Mouse (Mus musculus): ENCODE measurements around the gene Prpf6.

The Prpf6 gene

GRCm38 (mm10) chr2:181591528-181592085 lies at the start of gene Prpf6:
Gene Prpf6, plus strand, starts transcription at chr2:181591868.
- in situ Hi-C loops (cut with MboI; ENCODE audit: unreplicated experiment in 2 of 2) = loop anchor here (5.0 to 25.0 kb wide), 2 partner anchors 199 to 604 kb away; partner anchors contain the start of gene Col20a1 (in 2 of the 2)

GRCm38 (mm10) chr2:181546142-181546541 lies 45.5 kb upstream of the Prpf6 start:
- in situ Hi-C loops (cut with MboI; ENCODE audit: unreplicated experiment in 2 of 2) = no loop called here

DNA sequence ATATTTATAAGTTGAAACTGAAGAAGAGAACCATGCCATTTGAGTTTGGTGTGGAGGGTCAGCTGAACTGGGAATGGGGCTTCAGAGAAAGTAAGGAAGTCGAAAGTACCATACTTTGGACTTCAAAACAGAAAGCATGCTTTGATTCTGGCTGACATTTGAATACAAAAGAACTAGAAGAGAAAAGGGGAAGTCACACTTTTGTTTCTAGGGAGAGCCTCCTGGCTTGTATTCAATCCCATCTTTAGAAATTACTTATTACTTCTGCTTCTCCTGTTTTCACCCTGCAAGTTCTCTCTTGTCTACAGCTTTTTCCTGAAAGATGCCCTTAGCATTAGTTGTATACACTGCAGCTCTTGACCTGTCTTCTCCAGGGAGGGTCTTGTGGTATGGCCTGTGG lies 43.4 kb upstream of the Prpf6 start:
- in situ Hi-C loops (cut with MboI; ENCODE audit: unreplicated experiment in 2 of 2) = no loop called here

GRCm38 (mm10) chr2:181548682-181549081 lies 43.0 kb upstream of the Prpf6 start:
- in situ Hi-C loops (cut with MboI; ENCODE audit: unreplicated experiment in 2 of 2) = no loop called here

DNA sequence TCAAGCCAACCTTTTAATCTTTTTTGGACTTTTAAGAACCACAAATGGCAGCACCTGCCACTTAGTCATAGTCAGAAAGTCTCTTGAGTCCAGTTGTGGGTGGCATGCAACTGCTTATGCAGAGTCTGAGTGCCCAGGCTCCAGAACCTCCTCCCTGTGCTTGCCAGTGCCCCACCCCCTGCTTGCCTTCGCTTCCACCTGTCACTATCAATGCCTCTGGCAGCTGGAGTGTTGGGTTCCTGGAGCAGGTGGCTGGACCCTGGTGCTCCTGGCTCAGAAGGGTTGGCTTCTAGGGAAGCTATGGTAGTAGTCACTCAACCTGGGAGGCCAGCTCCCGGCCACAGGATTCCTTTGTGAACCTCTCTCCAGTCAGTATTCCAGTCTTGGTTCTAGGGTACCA lies 41.4 kb upstream of the Prpf6 start:
- in situ Hi-C loops (cut with MboI; ENCODE audit: unreplicated experiment in 2 of 2) = no loop called here

- in situ Hi-C loops (cut with MboI; ENCODE audit: unreplicated experiment in 2 of 2) = no loop called here
Measured at GRCm38 (mm10) chr2:181553772-181554171, 37.9 kb upstream of the Prpf6 start.

- in situ Hi-C loops (cut with MboI; ENCODE audit: unreplicated experiment in 2 of 2) = no loop called here
Measured at GRCm38 (mm10) chr2:181567338-181567737, 24.3 kb upstream of the Prpf6 start.

DNA sequence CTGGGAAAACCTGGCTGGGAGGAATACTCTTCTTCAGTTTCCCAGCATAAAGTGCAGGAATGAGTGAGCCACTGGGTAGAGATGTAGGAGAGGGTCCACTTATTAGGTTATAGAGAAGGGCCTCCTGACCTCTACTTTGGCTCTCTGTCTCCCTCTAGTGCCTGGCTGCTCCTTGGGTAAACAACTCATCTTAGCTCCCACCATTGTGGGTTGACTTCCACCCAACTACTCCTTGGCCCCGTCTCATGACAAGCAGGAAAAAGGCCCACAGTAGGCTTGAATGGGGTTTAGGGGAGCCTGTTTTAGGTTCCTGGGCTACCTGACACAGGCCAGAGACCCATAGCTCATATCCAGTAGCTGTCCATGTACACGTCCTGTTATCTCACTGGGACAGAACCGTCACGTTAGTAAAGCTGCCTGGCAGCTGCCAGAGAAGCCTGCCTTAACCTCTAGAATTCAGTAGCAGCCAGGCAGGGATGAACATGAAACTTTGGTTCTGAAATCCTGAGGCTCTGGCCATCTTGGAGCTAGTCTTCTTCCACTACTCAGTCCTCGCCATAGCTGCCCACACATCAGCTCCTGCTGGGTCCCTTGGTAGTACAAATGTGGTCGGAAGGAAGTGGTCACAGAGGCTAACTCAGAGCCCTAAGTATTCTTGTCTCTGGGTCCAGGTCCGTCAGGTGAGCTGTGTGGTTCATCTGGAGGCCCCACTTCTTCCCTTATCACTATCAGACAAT lies 23.2 kb upstream of the Prpf6 start:
- in situ Hi-C loops (cut with MboI; ENCODE audit: unreplicated experiment in 2 of 2) = no loop called here

- in situ Hi-C loops (cut with MboI; ENCODE audit: unreplicated experiment in 2 of 2) = no loop called here
Measured at GRCm38 (mm10) chr2:181569856-181570255, 21.8 kb upstream of the Prpf6 start.

DNA sequence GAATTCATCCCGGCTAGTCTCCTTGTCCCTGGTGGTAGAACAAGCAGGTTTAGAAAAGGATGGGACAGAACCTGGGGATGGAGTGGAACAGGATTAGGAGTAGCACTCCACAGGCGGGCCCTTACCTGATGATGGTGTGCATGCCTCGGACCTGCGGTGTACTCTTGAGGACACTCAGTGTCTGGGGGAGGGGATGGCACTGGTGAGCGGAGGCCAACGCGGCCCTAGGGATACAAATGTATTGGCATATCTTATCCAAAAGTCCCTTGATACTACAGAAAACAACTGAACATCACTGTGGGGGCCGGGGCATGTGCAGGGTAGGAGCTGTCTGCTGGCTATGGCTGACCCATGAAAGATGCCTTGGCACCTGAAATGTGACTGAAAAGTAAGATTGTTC lies 21.3 kb upstream of the Prpf6 start:
- in situ Hi-C loops (cut with MboI; ENCODE audit: unreplicated experiment in 2 of 2) = no loop called here

- in situ Hi-C loops (cut with MboI; ENCODE audit: unreplicated experiment in 2 of 2) = no loop called here
Measured at GRCm38 (mm10) chr2:181570921-181571595, 20.6 kb upstream of the Prpf6 start.

- in situ Hi-C loops (cut with MboI; ENCODE audit: unreplicated experiment in 2 of 2) = no loop called here
Measured at GRCm38 (mm10) chr2:181571941-181572670, 19.6 kb upstream of the Prpf6 start.

GRCm38 (mm10) chr2:181572921-181573920 lies 18.4 kb upstream of the Prpf6 start:
- in situ Hi-C loops (cut with MboI; ENCODE audit: unreplicated experiment in 2 of 2) = no loop called here

GRCm38 (mm10) chr2:181573961-181574360 lies 17.7 kb upstream of the Prpf6 start:
- in situ Hi-C loops (cut with MboI; ENCODE audit: unreplicated experiment in 2 of 2) = no loop called here

DNA sequence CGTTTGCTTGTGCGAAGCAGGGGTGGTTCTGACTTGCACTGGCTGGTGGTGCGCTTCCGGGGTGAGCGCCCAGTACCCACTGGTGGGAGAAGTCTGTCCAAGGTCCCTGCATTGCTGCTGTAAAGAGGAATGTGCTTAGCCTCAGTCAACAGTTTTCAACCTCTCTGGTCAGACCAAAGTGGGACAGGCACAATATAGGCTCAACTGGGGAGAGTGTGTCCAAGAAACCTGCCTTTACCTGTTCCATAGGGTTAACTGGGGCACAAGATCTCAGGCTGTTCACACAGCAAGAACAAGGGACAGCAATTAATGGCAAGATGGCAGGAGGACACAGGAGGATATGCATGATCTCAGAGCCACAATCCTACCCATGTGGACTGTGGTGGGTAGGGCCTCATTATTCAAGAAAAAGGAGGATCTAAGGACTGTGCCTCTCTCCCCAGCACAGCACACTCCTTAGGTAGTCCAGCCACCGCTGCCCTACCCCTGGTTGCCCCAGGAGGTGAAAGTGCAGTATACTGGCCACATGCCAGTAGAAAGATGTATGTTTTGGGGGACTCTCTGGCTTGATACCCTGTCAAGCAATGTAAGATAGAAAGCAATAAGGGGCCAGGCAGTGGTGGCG lies 16.6 kb upstream of the Prpf6 start:
- in situ Hi-C loops (cut with MboI; ENCODE audit: unreplicated experiment in 2 of 2) = loop anchor here (5.0 to 25.0 kb wide), 2 partner anchors 53 to 588 kb away; partner anchors contain the start of genes Col20a1 (in 2 of the 2) and Dnajc5 (in 1 of the 2)

DNA sequence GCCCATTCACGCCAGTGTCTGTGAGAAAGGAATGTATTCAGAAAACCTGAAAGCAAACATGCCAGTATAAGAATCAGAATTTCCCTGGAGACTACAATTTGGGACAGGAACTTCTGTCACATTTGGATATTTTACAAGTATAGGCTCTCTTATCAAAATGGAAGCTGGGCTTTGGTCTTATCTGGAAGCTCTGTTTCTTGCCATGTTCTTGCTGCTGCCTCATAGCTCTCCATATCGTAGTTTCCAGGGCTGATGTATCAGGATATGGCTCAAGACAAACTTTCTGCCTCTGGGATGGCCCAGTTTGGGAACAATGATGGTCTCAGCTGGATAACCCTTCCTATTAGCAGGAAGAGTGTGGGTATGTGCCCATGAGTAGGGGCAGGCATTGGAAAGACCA lies 15.1 kb upstream of the Prpf6 start:
- in situ Hi-C loops (cut with MboI; ENCODE audit: unreplicated experiment in 2 of 2) = loop anchor here (5.0 to 25.0 kb wide), 2 partner anchors 54 to 589 kb away; partner anchors contain the start of genes Col20a1 (in 2 of the 2) and Dnajc5 (in 1 of the 2)

- in situ Hi-C loops (cut with MboI; ENCODE audit: unreplicated experiment in 2 of 2) = loop anchor here (5.0 to 25.0 kb wide), 2 partner anchors 55 to 590 kb away; partner anchors contain the start of genes Col20a1 (in 2 of the 2) and Dnajc5 (in 1 of the 2)
Measured at GRCm38 (mm10) chr2:181577126-181577525, 14.5 kb upstream of the Prpf6 start.

DNA sequence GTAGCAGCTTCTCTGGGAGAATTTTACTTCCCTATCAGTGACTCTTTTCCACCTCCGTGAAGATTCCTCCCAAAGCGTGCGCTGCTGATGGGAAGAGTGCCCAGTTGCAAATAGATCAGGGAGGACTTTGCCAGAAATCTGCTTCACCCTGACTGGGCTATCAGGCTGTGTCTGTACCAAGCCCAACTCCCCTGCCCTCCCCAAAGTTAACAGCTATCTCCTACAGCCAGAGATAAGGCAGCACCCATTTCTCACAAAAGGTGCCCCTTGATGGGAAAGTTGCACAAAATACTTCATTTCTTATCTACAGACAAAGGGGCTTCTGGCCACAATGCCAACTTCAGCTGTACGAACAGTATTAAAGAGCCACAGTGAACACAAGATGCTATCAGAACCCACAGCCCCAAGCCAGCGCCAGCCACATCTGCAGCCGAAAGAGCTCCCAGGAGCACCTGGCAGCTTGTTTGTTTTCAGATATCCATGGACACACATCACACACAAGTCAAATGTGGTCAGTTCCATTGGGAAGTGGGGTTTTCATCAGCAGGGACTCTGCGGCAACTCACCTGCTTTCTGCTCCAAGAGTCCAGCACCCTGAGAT lies 13.6 kb upstream of the Prpf6 start:
- in situ Hi-C loops (cut with MboI; ENCODE audit: unreplicated experiment in 2 of 2) = loop anchor here (5.0 to 25.0 kb wide), 2 partner anchors 56 to 591 kb away; partner anchors contain the start of genes Col20a1 (in 2 of the 2) and Dnajc5 (in 1 of the 2)

Data from v-Abl transformed pro-B cells (cell line).